In genomic region chr2:157692365-157692932, GRCm38 (mm10) we compare ENCODE assay signal across 14 mouse cellular contexts. TPM values are rescaled to one million over a fixed set of nuclear protein-coding genes. Genes with fewer than 3 reads are reported as not detected.
A peak's percentile ranks its signal among the peaks of the same experiment; 100 is the strongest.
DNase-seq lines count a peak whose midpoint lies in the region; ATAC-seq and TF ChIP-seq lines count a peak whose summit lies in the region.
"Had no signal": no experiment of that assay in that cellular context is flagged by ENCODE, and none has a peak within 500 bp of the region (broad histone marks: within the 10 kb centered on the region; RNA-seq: fewer than 3 reads in every experiment).

No protein-coding gene starts in this region.

- WGBS in heart, embryonic 10.5 days, result 19% methylated on average over 17 of the region's 17 CpGs
- 8% methylated on average over 17 of the region's 17 CpGs for WGBS in embryonic facial prominence, embryonic 13.5 days

- peak overlapping the region; percentile 46 for H3K9ac ChIP-seq in embryonic facial prominence, embryonic 13.5 days
- H3K9ac ChIP-seq: embryonic facial prominence, embryonic 15.5 days; heart, embryonic 15.5 days; lung, embryonic 15.5 days had no signal

- H3K36me3 ChIP-seq in heart, embryonic 10.5 days, result no peaks in the 10 kb centered on the region
- H3K36me3 ChIP-seq in embryonic facial prominence, embryonic 13.5 days, result no peaks in the 10 kb centered on the region
- H3K36me3 ChIP-seq: embryonic facial prominence, embryonic 15.5 days; heart, embryonic 15.5 days; lung, embryonic 15.5 days had no signal

- no peak for DNase-seq in heart, embryonic 10.5 days (ENCODE audit: low spot score)
- DNase-seq in heart, adult 9 months (ENCODE audit: low spot score in 2 of 2), result no peak
- peak; percentile 72 for DNase-seq in MN1 (ENCODE audit: low spot score)
- peak; percentile 6 to 54 for DNase-seq in kidney, postnatal 25 days
- no peak for DNase-seq in left cerebral cortex, adult 2 months (ENCODE audit: extremely low spot score in 1 of 2, low spot score in 2 of 2)
- no peak for DNase-seq in ovary, postnatal 14 days (ENCODE audit: low spot score)
- DNase-seq in lung, postnatal 36 days, result no peak
- DNase-seq: adrenal gland, postnatal 10 days; thymus, postnatal 4 days had no signal

- peaks cover 19% of the 10 kb centered on the region for H3K4me1 ChIP-seq in heart, embryonic 10.5 days
- H3K4me1 ChIP-seq in embryonic facial prominence, embryonic 13.5 days, result peaks cover 26% of the 10 kb centered on the region
- H3K4me1 ChIP-seq: heart, embryonic 15.5 days; lung, embryonic 15.5 days had no signal

- H3K27me3 ChIP-seq in heart, embryonic 10.5 days (ENCODE audit: insufficient read depth, poor library complexity, severe bottlenecking), result peaks cover 74% of the 10 kb centered on the region
- H3K27me3 ChIP-seq in embryonic facial prominence, embryonic 13.5 days, result no peaks in the 10 kb centered on the region; the same call in 1 of the 2 replicates
- H3K27me3 ChIP-seq: embryonic facial prominence, embryonic 15.5 days; lung, embryonic 15.5 days had no signal

- TF ChIP-seq CTCF in left cerebral cortex, adult 2 months (IDR thresholded peaks at IDR 0.05), result no peak

- intact Hi-C loops in left cerebral cortex, adult 2 months (cut with DNase I), result no loop called here

- H3K4me3 ChIP-seq in heart, embryonic 10.5 days, result 0 out of 2 replicates have a peak overlapping the region, but pooled peaks have one; percentile 5
- H3K4me3 ChIP-seq in embryonic facial prominence, embryonic 13.5 days, result no peak overlapping the region
- no peak overlapping the region for H3K4me3 ChIP-seq in left cerebral cortex, adult 2 months
- H3K4me3 ChIP-seq: embryonic facial prominence, embryonic 15.5 days; heart, embryonic 15.5 days; lung, embryonic 15.5 days had no signal

- no peaks in the 10 kb centered on the region for H3K9me3 ChIP-seq in heart, embryonic 10.5 days
- no peaks in the 10 kb centered on the region for H3K9me3 ChIP-seq in embryonic facial prominence, embryonic 13.5 days
- H3K9me3 ChIP-seq: embryonic facial prominence, embryonic 15.5 days; heart, embryonic 15.5 days; lung, embryonic 15.5 days had no signal

- ATAC-seq in embryonic facial prominence, embryonic 13.5 days (ENCODE audit: insufficient number of reproducible peaks, insufficient read depth, low FRiP score, low TSS enrichment, low read depth), result no peak
- ATAC-seq: Patski had no signal

- H3K4me2 ChIP-seq in embryonic facial prominence, embryonic 13.5 days, result no peak overlapping the region
- H3K4me2 ChIP-seq: embryonic facial prominence, embryonic 15.5 days; heart, embryonic 15.5 days; lung, embryonic 15.5 days had no signal

- peak overlapping the region; percentile 16; the same call in 1 of the 2 replicates for H3K27ac ChIP-seq in heart, embryonic 10.5 days
- no peak overlapping the region for H3K27ac ChIP-seq in embryonic facial prominence, embryonic 13.5 days
- no peak overlapping the region for H3K27ac ChIP-seq in left cerebral cortex, adult 2 months
- H3K27ac ChIP-seq: embryonic facial prominence, embryonic 15.5 days; heart, embryonic 15.5 days; lung, embryonic 15.5 days had no signal

RNA-seq across cellular contexts. Expression of gene Ctnnbl1, which starts 44.8 kb away (rescaled TPM):
- 42.5 and 59.1 TPM in 2 replicates for polyA plus RNA-seq in heart, embryonic 10.5 days (2016; fragmentation: Nextera tagmentation; extraction: Ambion mirVana)
- 62.1 and 68.9 TPM in 2 replicates for polyA plus RNA-seq in embryonic facial prominence, embryonic 13.5 days (2015; fragmentation: Nextera tagmentation; extraction: Ambion mirVana)
- 10 to 100 TPM; 30.1 TPM for total RNA-seq in left cerebral cortex, adult 2 months (2021)

Comparison
In these comparisons a context has a peak if more than half of its experiments do, and no peak if none do; other contexts are left out.
1. DNase-seq: peak in MN1 (single experiment) and kidney, postnatal 25 days (2 of 2); none in heart, embryonic 10.5 days (single experiment), heart, adult 9 months (0 of 2), left cerebral cortex, adult 2 months (0 of 2), ovary, postnatal 14 days (single experiment) and lung, postnatal 36 days (single experiment).